Mouse (Mus musculus): ENCODE results near the gene Cd2.

The Cd2 gene

GRCm38 (mm10) chr3:101274794-101275193, 12.9 kb downstream of the Cd2 start:
- DNase-seq (ENCODE audit: low spot score), result no peak

- DNase-seq (ENCODE audit: low spot score), result no peak
Measured at GRCm38 (mm10) chr3:101274041-101274770, 13.5 kb downstream of the Cd2 start.

- DNase-seq (ENCODE audit: low spot score), result no peak
Measured at GRCm38 (mm10) chr3:101272166-101272565, 15.6 kb downstream of the Cd2 start.

- DNase-seq (ENCODE audit: low spot score), result no peak
Measured at GRCm38 (mm10) chr3:101270833-101271232, 16.9 kb downstream of the Cd2 start.

- DNase-seq (ENCODE audit: low spot score), result no peak
Measured at GRCm38 (mm10) chr3:101268361-101268760, 19.4 kb downstream of the Cd2 start.

- DNase-seq (ENCODE audit: low spot score), result no peak
Measured at GRCm38 (mm10) chr3:101265561-101266091, 22.1 kb downstream of the Cd2 start.

- DNase-seq (ENCODE audit: low spot score), result no peak
Measured at GRCm38 (mm10) chr3:101258976-101259375, 28.8 kb downstream of the Cd2 start.

- DNase-seq (ENCODE audit: low spot score), result no peak
Measured at GRCm38 (mm10) chr3:101256090-101256489, 31.6 kb downstream of the Cd2 start.

- DNase-seq (ENCODE audit: low spot score), result no peak
Measured at GRCm38 (mm10) chr3:101252141-101252540, 35.6 kb downstream of the Cd2 start.

GRCm38 (mm10) chr3:101249846-101250245, 37.9 kb downstream of the Cd2 start:
- DNase-seq (ENCODE audit: low spot score), result no peak

- no peak for DNase-seq (ENCODE audit: low spot score)
Measured at GRCm38 (mm10) chr3:101245212-101245611, 42.5 kb downstream of the Cd2 start.

- no peak for DNase-seq (ENCODE audit: low spot score)
Measured at GRCm38 (mm10) chr3:101243002-101243401, 44.7 kb downstream of the Cd2 start.

- no peak for DNase-seq (ENCODE audit: low spot score)
Measured at GRCm38 (mm10) chr3:101241866-101242265, 45.9 kb downstream of the Cd2 start.

GRCm38 (mm10) chr3:101240859-101241258, 46.9 kb downstream of the Cd2 start:
- DNase-seq (ENCODE audit: low spot score), result no peak

- DNase-seq (ENCODE audit: low spot score), result no peak
Measured at GRCm38 (mm10) chr3:101239236-101239635, 48.5 kb downstream of the Cd2 start.

- DNase-seq (ENCODE audit: low spot score), result no peak
Measured at GRCm38 (mm10) chr3:101238695-101239094, 49.0 kb downstream of the Cd2 start.

- DNase-seq (ENCODE audit: low spot score), result no peak
Measured at GRCm38 (mm10) chr3:101236995-101237808, 50.5 kb downstream of the Cd2 start.

- DNase-seq (ENCODE audit: low spot score), result no peak
Measured at GRCm38 (mm10) chr3:101236261-101236660, 51.5 kb downstream of the Cd2 start.

- no peak for DNase-seq (ENCODE audit: low spot score)
Measured at GRCm38 (mm10) chr3:101235321-101235720, 52.4 kb downstream of the Cd2 start.

GRCm38 (mm10) chr3:101233424-101233823, 54.3 kb downstream of the Cd2 start:
- DNase-seq (ENCODE audit: low spot score), result no peak

- no peak for DNase-seq (ENCODE audit: low spot score)
Measured at GRCm38 (mm10) chr3:101232570-101232969, 55.2 kb downstream of the Cd2 start.

- no peak for DNase-seq (ENCODE audit: low spot score)
Measured at GRCm38 (mm10) chr3:101230201-101230600, 57.5 kb downstream of the Cd2 start.

GRCm38 (mm10) chr3:101229551-101229930, 58.2 kb downstream of the Cd2 start:
- DNase-seq (ENCODE audit: low spot score), result no peak
